Mouse (Mus musculus): ENCODE results near the gene Il1r2. TPM values are rescaled to one million over a fixed set of nuclear protein-coding genes. Genes with fewer than 3 reads are reported as not detected.

The Il1r2 gene
- polyA plus RNA-seq, 1 experiment, result 0.38 TPM

- no peak for TF ChIP-seq CTCF (IDR thresholded peaks at IDR 0.05; ENCODE audit: extremely low read depth, insufficient read depth, low read length)
- peak; percentile 48; the same call in 1 of the 2 replicates for TF ChIP-seq POLR2A (IDR thresholded peaks at IDR 0.05; ENCODE audit: extremely low read depth, insufficient read depth, low read length)
- Histone ChIP-seq H3K4me3 (ENCODE audit: insufficient read depth, low read length) (peak overlapping the region; percentile 56), H3K27ac (ENCODE audit: insufficient read depth, low read length) (no peak overlapping the region), H3K4me1 (ENCODE audit: control insufficient read depth, insufficient read depth, low read length) (peaks cover 2% of the 10 kb centered on the region; the same call in 1 of the 2 replicates)
Measured at GRCm38 (mm10) chr1:40085403-40086182, 11.7 kb downstream of the Il1r2 start.

DNA sequence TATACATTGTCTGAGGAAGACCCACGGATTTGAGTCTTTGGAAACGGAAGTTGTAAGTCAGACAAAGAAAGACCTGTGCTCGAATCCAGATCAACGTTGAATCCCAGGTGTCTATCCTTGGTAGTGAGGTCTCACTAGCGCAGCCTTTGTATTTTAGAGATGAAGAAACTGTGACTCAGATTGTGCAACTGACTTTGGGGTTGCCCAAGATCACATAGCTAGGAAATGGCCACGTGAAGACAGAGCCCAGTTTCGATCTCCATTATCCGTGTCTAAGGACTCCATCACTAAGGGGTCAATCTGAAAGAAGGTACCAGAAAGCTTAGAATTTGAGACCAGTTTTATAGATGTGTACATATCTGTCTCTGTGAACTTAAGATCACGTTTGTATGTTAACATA, 17.3 kb downstream of the Il1r2 start:
- H3K4me1 ChIP-seq (ENCODE audit: control insufficient read depth, insufficient read depth, low read length), result no peaks in the 10 kb centered on the region
- no peak overlapping the region for H3K27ac ChIP-seq (ENCODE audit: insufficient read depth, low read length)
- no peak for TF ChIP-seq CTCF (IDR thresholded peaks at IDR 0.05; ENCODE audit: extremely low read depth, insufficient read depth, low read length)
- no peak overlapping the region for H3K4me3 ChIP-seq (ENCODE audit: insufficient read depth, low read length)

- Histone ChIP-seq H3K4me1 (ENCODE audit: control insufficient read depth, insufficient read depth, low read length) (no peaks in the 10 kb centered on the region), H3K4me3 (ENCODE audit: insufficient read depth, low read length) (no peak overlapping the region), H3K27ac (ENCODE audit: insufficient read depth, low read length) (no peak overlapping the region)
- TF ChIP-seq POLR2A (IDR thresholded peaks at IDR 0.05; ENCODE audit: extremely low read depth, insufficient read depth, low read length), result no peak
- no peak for TF ChIP-seq CTCF (IDR thresholded peaks at IDR 0.05; ENCODE audit: extremely low read depth, insufficient read depth, low read length)
Measured at GRCm38 (mm10) chr1:40092541-40092940, 18.7 kb downstream of the Il1r2 start.

DNA sequence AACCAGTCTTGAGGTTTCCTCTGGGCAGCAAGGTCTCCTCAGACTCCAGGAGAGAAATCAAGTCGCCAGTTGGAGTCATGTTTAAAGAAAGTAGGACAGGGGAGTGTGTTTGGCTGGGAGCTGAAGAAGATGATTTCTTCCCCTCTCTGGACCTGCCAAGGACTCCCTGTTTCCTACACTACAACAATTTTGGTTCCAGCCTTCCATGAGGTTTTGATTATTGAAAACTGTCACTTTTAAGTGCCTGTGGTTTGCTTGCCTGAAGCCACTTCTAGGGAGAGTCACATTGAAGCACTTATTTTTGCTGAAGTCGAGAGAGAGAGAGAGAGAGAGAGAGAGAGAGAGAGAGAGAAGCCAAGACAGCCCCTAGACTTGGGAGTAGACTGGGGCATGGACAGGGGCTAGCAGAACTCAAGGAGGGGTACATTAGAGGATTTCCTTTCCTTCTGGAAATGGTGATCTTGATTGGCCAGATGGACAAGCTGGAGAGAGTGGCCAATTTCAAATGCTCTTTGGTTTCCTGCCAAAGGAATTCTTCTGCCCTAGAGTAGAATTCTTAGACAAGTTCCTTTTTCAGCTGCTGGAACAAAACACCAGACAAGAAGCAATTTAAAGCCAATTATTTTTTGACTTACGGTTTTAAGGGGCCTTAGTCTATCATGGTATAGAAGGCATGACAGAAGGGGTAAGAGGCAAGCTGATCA, 20.9 kb downstream of the Il1r2 start:
- TF ChIP-seq POLR2A (IDR thresholded peaks at IDR 0.05; ENCODE audit: extremely low read depth, insufficient read depth, low read length) (no peak), CTCF (IDR thresholded peaks at IDR 0.05; ENCODE audit: extremely low read depth, insufficient read depth, low read length) (no peak)
- Histone ChIP-seq H3K4me3 (ENCODE audit: insufficient read depth, low read length) (no peak overlapping the region), H3K27ac (ENCODE audit: insufficient read depth, low read length) (no peak overlapping the region), H3K4me1 (ENCODE audit: control insufficient read depth, insufficient read depth, low read length) (no peaks in the 10 kb centered on the region)

DNA sequence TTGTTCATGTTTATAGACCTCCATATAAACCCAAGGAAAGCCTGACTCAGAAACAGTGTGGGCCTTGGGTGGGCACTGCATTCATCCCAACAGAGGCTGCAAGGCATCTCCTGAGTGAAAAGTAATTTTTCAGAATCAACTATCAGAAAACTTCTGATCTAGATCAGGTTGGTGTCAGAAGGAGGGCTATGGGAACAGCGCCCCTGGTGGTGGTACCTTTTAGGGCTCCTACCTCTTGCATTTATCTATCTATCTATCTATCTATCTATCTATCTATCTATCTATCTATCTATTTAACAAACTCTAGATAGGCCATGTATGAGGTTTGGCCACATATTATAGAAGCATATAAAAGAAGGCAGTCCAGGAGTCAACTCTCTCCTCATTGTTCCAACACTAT, 21.7 kb downstream of the Il1r2 start:
- TF ChIP-seq POLR2A (IDR thresholded peaks at IDR 0.05; ENCODE audit: extremely low read depth, insufficient read depth, low read length), result no peak
- TF ChIP-seq CTCF (IDR thresholded peaks at IDR 0.05; ENCODE audit: extremely low read depth, insufficient read depth, low read length), result peak; percentile 13; the same call in 1 of the 2 replicates
- no peaks in the 10 kb centered on the region for H3K4me1 ChIP-seq (ENCODE audit: control insufficient read depth, insufficient read depth, low read length)
- no peak overlapping the region for H3K4me3 ChIP-seq (ENCODE audit: insufficient read depth, low read length)
- H3K27ac ChIP-seq (ENCODE audit: insufficient read depth, low read length), result no peak overlapping the region

- H3K4me1 ChIP-seq (ENCODE audit: control insufficient read depth, insufficient read depth, low read length), result no peaks in the 10 kb centered on the region
- H3K4me3 ChIP-seq (ENCODE audit: insufficient read depth, low read length), result no peak overlapping the region
- TF ChIP-seq CTCF (IDR thresholded peaks at IDR 0.05; ENCODE audit: extremely low read depth, insufficient read depth, low read length) (no peak), POLR2A (IDR thresholded peaks at IDR 0.05; ENCODE audit: extremely low read depth, insufficient read depth, low read length) (no peak)
Measured at GRCm38 (mm10) chr1:40106306-40106705, 32.4 kb downstream of the Il1r2 start.

GRCm38 (mm10) chr1:40106719-40107118, 32.8 kb downstream of the Il1r2 start:
- Histone ChIP-seq H3K4me1 (ENCODE audit: control insufficient read depth, insufficient read depth, low read length) (no peaks in the 10 kb centered on the region), H3K27ac (ENCODE audit: insufficient read depth, low read length) (no peak overlapping the region), H3K4me3 (ENCODE audit: insufficient read depth, low read length) (no peak overlapping the region)
- TF ChIP-seq POLR2A (IDR thresholded peaks at IDR 0.05; ENCODE audit: extremely low read depth, insufficient read depth, low read length) (no peak), CTCF (IDR thresholded peaks at IDR 0.05; ENCODE audit: extremely low read depth, insufficient read depth, low read length) (no peak)

More at GRCm38 (mm10) chr1:40106306-40106705, 32.4 kb downstream of the Il1r2 start:
- no peak overlapping the region for H3K27ac ChIP-seq (ENCODE audit: insufficient read depth, low read length)

- H3K4me3 ChIP-seq (ENCODE audit: insufficient read depth, low read length), result no peak overlapping the region
- H3K27ac ChIP-seq (ENCODE audit: insufficient read depth, low read length), result no peak overlapping the region
- TF ChIP-seq POLR2A (IDR thresholded peaks at IDR 0.05; ENCODE audit: extremely low read depth, insufficient read depth, low read length), result no peak
- no peak for TF ChIP-seq CTCF (IDR thresholded peaks at IDR 0.05; ENCODE audit: extremely low read depth, insufficient read depth, low read length)
- H3K4me1 ChIP-seq (ENCODE audit: control insufficient read depth, insufficient read depth, low read length), result no peaks in the 10 kb centered on the region
Measured at GRCm38 (mm10) chr1:40107971-40108749, 34.3 kb downstream of the Il1r2 start.

GRCm38 (mm10) chr1:40109736-40110135, 35.9 kb downstream of the Il1r2 start:
- no peak overlapping the region for H3K4me3 ChIP-seq (ENCODE audit: insufficient read depth, low read length)
- H3K27ac ChIP-seq (ENCODE audit: insufficient read depth, low read length), result no peak overlapping the region
- TF ChIP-seq POLR2A (IDR thresholded peaks at IDR 0.05; ENCODE audit: extremely low read depth, insufficient read depth, low read length) (no peak), CTCF (IDR thresholded peaks at IDR 0.05; ENCODE audit: extremely low read depth, insufficient read depth, low read length) (no peak)
- H3K4me1 ChIP-seq (ENCODE audit: control insufficient read depth, insufficient read depth, low read length), result no peaks in the 10 kb centered on the region

Measured in cortical plate, adult 2 months (tissue).